Mouse (Mus musculus) CH12.LX (cell line): ENCODE results near the gene Mvp. TPM values are rescaled to one million over a fixed set of nuclear protein-coding genes. Genes with fewer than 3 reads are reported as not detected.

Experiments
- DNase-seq: peaks from one replicate; pipeline ENCODE4 v3.0.0-alpha.2; 2013; ENCODE audit errors: extremely low read depth
- H3K27ac ChIP-seq: 2 replicates; pipeline ENCODE4 v1.5.1; 2012; ENCODE audit warnings: low read depth, mild to moderate bottlenecking, control low read depth, moderate library complexity; ENCODE audit not compliant: insufficient read depth
- H3K27me3 ChIP-seq: replicated peaks from 2 replicates; pipeline ENCODE3; 2012; ENCODE audit warnings: inconsistent platforms
- H3K36me3 ChIP-seq, 2 experiments: replicated peaks in 1 of 2; 2 replicates each; pipeline versions ENCODE3 to v1.6.1; 2012; ENCODE audit warnings: inconsistent platforms in 1 of 2, low read length in 1 of 2, mild to moderate bottlenecking in 1 of 2, mixed read lengths in 1 of 2, moderate library complexity in 1 of 2; ENCODE audit not compliant: control insufficient read depth in 1 of 2, insufficient read depth in 1 of 2
- H3K4me1 ChIP-seq, 2 experiments: 2 replicates each; pipeline ENCODE4 v1.6.1; 2012; ENCODE audit warnings: inconsistent platforms in 1 of 2, moderate library complexity in 1 of 2; ENCODE audit not compliant: insufficient read depth in 2 of 2, control insufficient read depth in 1 of 2
- H3K4me2 ChIP-seq: 2 replicates; pipeline ENCODE4 v1.6.1; 2012; ENCODE audit warnings: low read depth, mild to moderate bottlenecking, control low read depth; ENCODE audit not compliant: poor library complexity, insufficient read depth, severe bottlenecking
- H3K4me3 ChIP-seq, 3 experiments: fragments of 150-350 bp in 1 of 3; sonication (generic) in 1 of 3; replicated peaks in 1 of 3; 2 replicates each; pipeline versions ENCODE3 to v1.5.1; 2011 to 2012; ENCODE audit warnings: low read depth in 2 of 3, low read length in 2 of 3, mild to moderate bottlenecking in 2 of 3, moderate library complexity in 2 of 3, control low read depth in 1 of 3, improper control_type of control experiment in 1 of 3, inconsistent platforms in 1 of 3, mixed read lengths in 1 of 3; ENCODE audit not compliant: poor library complexity in 1 of 3
- H3K79me2 ChIP-seq: replicated peaks from 2 replicates; pipeline ENCODE4 v1.6.1; 2012; ENCODE audit warnings: mild to moderate bottlenecking, moderate library complexity; ENCODE audit not compliant: control insufficient read depth, poor library complexity, insufficient read depth, severe bottlenecking; ENCODE audit errors: extremely low read depth
- H3K9ac ChIP-seq: 2 replicates; pipeline ENCODE4 v1.6.1; 2012; ENCODE audit warnings: low read depth, mild to moderate bottlenecking, control low read depth, moderate library complexity; ENCODE audit not compliant: insufficient read depth
- H3K9me3 ChIP-seq: replicated peaks from 2 replicates; pipeline ENCODE3; 2012; ENCODE audit warnings: low read length, inconsistent platforms, mixed read lengths
- CHD1 ChIP-seq: IDR thresholded peaks from 2 replicates; pipeline ENCODE4 v1.6.1; 2012; ENCODE audit warnings: low read depth, low read length, improper control_type of control experiment, inconsistent platforms
- CHD2 ChIP-seq: IDR thresholded peaks from 2 replicates; pipeline ENCODE4 v1.6.1; 2011; ENCODE audit warnings: low read length, improper control_type of control experiment
- CTCF ChIP-seq, 2 experiments: IDR thresholded peaks in 1 of 2; conservative IDR thresholded peaks in 1 of 2; 2 replicates each; pipeline ENCODE4 v1.5.1; 2011 to 2012; ENCODE audit warnings: low read depth in 2 of 2, low read length in 2 of 2, improper control_type of control experiment in 1 of 2, inconsistent platforms in 1 of 2, mild to moderate bottlenecking in 1 of 2, moderate library complexity in 1 of 2
- E2F4 ChIP-seq: IDR thresholded peaks from 2 replicates; pipeline ENCODE4 v1.6.1; 2011; ENCODE audit warnings: low read depth, low read length, improper control_type of control experiment; ENCODE audit not compliant: insufficient replicate concordance
- EP300 ChIP-seq: IDR thresholded peaks from 2 replicates; pipeline ENCODE4 v1.6.1; 2011; ENCODE audit warnings: low read length, improper control_type of control experiment
- ETS1 ChIP-seq: conservative IDR thresholded peaks from 2 replicates; pipeline ENCODE4 v1.6.1; 2012; ENCODE audit warnings: low read depth, mild to moderate bottlenecking, inconsistent platforms, low read length, improper control_type of control experiment, moderate library complexity
- IRF4 ChIP-seq: IDR thresholded peaks from 2 replicates; pipeline ENCODE4 v1.6.1; 2014; ENCODE audit warnings: low read depth, mild to moderate bottlenecking, inconsistent platforms, low read length, improper control_type of control experiment
- JUN ChIP-seq: IDR thresholded peaks from 2 replicates; pipeline ENCODE4 v1.6.1; 2011; ENCODE audit warnings: low read depth, mild to moderate bottlenecking, low read length, improper control_type of control experiment, moderate library complexity; ENCODE audit not compliant: insufficient read depth
- JUND ChIP-seq: conservative IDR thresholded peaks from 2 replicates; pipeline ENCODE4 v1.6.1; 2011; ENCODE audit warnings: low read depth, low read length, improper control_type of control experiment
- KAT2A ChIP-seq: IDR thresholded peaks from 2 replicates; pipeline ENCODE4 v1.6.1; 2012; ENCODE audit warnings: low read length, improper control_type of control experiment, inconsistent platforms; ENCODE audit not compliant: insufficient replicate concordance
- MAFK ChIP-seq: IDR thresholded peaks from 2 replicates; pipeline ENCODE4 v1.6.1; 2011; ENCODE audit warnings: low read length, improper control_type of control experiment; ENCODE audit not compliant: insufficient replicate concordance
- MAX ChIP-seq: IDR thresholded peaks from 2 replicates; pipeline ENCODE4 v1.6.1; 2011; ENCODE audit warnings: low read length, improper control_type of control experiment
- MXI1 ChIP-seq: IDR thresholded peaks from 2 replicates; pipeline ENCODE4 v1.6.1; 2011; ENCODE audit warnings: mild to moderate bottlenecking, low read depth, low read length, improper control_type of control experiment
- MYC ChIP-seq: IDR thresholded peaks from 2 replicates; pipeline ENCODE4 v1.6.1; 2011; ENCODE audit warnings: low read depth, mild to moderate bottlenecking, improper control_type of control experiment, low read length
- NELFE ChIP-seq: IDR thresholded peaks from 2 replicates; pipeline ENCODE4 v1.6.1; 2011; ENCODE audit warnings: low read depth, low read length, improper control_type of control experiment
- NRF1 ChIP-seq: IDR thresholded peaks from 2 replicates; pipeline ENCODE4 v1.6.1; 2014; ENCODE audit warnings: low read depth, mild to moderate bottlenecking, inconsistent platforms, low read length, improper control_type of control experiment, moderate library complexity
- PAX5 ChIP-seq: IDR thresholded peaks from 2 replicates; pipeline ENCODE4 v1.6.1; 2012; ENCODE audit warnings: low read length, inconsistent platforms, mixed read lengths
- POLR2AphosphoS2 ChIP-seq: IDR thresholded peaks from 2 replicates; pipeline ENCODE4 v1.6.1; 2011; ENCODE audit warnings: low read depth, low read length, improper control_type of control experiment
- RAD21 ChIP-seq: IDR thresholded peaks from 2 replicates; pipeline ENCODE4 v1.6.1; 2011; ENCODE audit warnings: low read depth, mild to moderate bottlenecking, low read length, improper control_type of control experiment, moderate library complexity
- RCOR1 ChIP-seq: conservative IDR thresholded peaks from 2 replicates; pipeline ENCODE4 v1.6.1; 2012; ENCODE audit warnings: low read depth, mild to moderate bottlenecking, inconsistent platforms, low read length, improper control_type of control experiment
- SMC3 ChIP-seq: IDR thresholded peaks from 2 replicates; pipeline ENCODE4 v1.6.1; 2011; ENCODE audit warnings: low read depth, low read length, improper control_type of control experiment
- TBP ChIP-seq: conservative IDR thresholded peaks from 2 replicates; pipeline ENCODE4 v1.6.1; 2011; ENCODE audit warnings: low read depth, low read length, improper control_type of control experiment
- TCF12 ChIP-seq: IDR thresholded peaks from 2 replicates; pipeline ENCODE4 v1.6.1; 2014; ENCODE audit warnings: low read depth, mild to moderate bottlenecking, inconsistent platforms, low read length, improper control_type of control experiment
- ZC3H11A ChIP-seq: IDR thresholded peaks from 2 replicates; pipeline ENCODE4 v1.6.1; 2012; ENCODE audit warnings: low read depth, mild to moderate bottlenecking, inconsistent platforms, low read length, improper control_type of control experiment
- ZKSCAN1 ChIP-seq: IDR thresholded peaks from 2 replicates; pipeline ENCODE4 v1.6.1; 2012; ENCODE audit warnings: low read depth, inconsistent platforms, low read length, improper control_type of control experiment, borderline replicate concordance
- dilution Hi-C: fragments of 300-500 bp; cut with MboI; formaldehyde crosslinking; loops from 2 replicates; pipeline ENCODE4 v1.14.3; 2020; ENCODE audit warnings: low sequenced_read_pairs; ENCODE audit not compliant: extremely low pct_unique_long_range_greater_than_20kb, extremely low pct_ligation_motif_present
- in situ Hi-C: fragments of 300-500 bp; cut with MboI; formaldehyde crosslinking; loops from 3 replicates; pipeline ENCODE4 v1.14.3; 2019; ENCODE audit warnings: low sequenced_read_pairs, low pct_ligation_motif_present, low pct_unique_long_range_greater_than_20kb, mixed read lengths
- polyA plus RNA-seq: library from polyadenylated mRNA; unstranded; fragments of >175 nt; gene quantifications from 2 replicates; pipeline ENCODE4 v1.2.1, GENCODE M21; 2012; ENCODE audit warnings: low read depth; ENCODE audit not compliant: insufficient read length
- total RNA-seq, 2 experiments: library from RNA; depleted of rRNA; stranded (reverse); fragments of 300-350 nt in 1 of 2; fragments of >200 nt in 1 of 2; gene quantifications; 2 replicates each; pipeline ENCODE4 v1.2.3; 2012 to 2014

Gene Mvp
- total and polyA plus RNA-seq, 3 experiments = 33.3 to 53.7 (median 52.1) TPM

GRCm38 (mm10) chr7:126996449-126996848, 18.0 kb downstream of the Mvp start:
- H3K9me3 ChIP-seq = peaks cover 9% of the 10 kb centered on the region
- no peak for TF ChIP-seq JUN
- no peak for TF ChIP-seq CHD1
- peak; percentile 30 for TF ChIP-seq SMC3
- TF ChIP-seq RAD21 = peak; percentile 6
- no peak for TF ChIP-seq MYC
- peak in 1 of 2 experiments; percentile 46; a peak in 2 of 4 replicates for TF ChIP-seq CTCF (conservative IDR thresholded peaks at IDR 0.05 in 1 of 2, IDR thresholded peaks at IDR 0.05 in 1 of 2; ENCODE audit: low read depth in 2 of 2, low read length in 2 of 2)
- peaks cover 61 to 89% of the 10 kb centered on the region in 2 experiments for H3K36me3 ChIP-seq
- dilution Hi-C loops = no loop called here
- no peak overlapping the region for H3K27ac ChIP-seq
- H3K4me1 ChIP-seq = 0 out of 4 replicates have a peak, but pooled peaks cover 0 to 4% of the 10 kb centered on the region in 2 experiments
- in situ Hi-C loops = loop anchor here (25.0 kb wide), 1 partner anchor 791 kb away; the partner anchor contains the start of genes Gm49388 and Setd1a
- no peaks in the 10 kb centered on the region for H3K79me2 ChIP-seq
- no peaks in the 10 kb centered on the region for H3K27me3 ChIP-seq
- DNase-seq = no peak
- H3K9ac ChIP-seq = no peak overlapping the region
- H3K4me2 ChIP-seq = no peak overlapping the region
- H3K4me3 ChIP-seq = no peak overlapping the region

- no peak overlapping the region for H3K27ac ChIP-seq
These were observed 25.6 kb downstream of the Mvp start for GRCm38 (mm10) chr7:126988816-126989215.

GRCm38 (mm10) chr7:126986319-126986718, 28.1 kb downstream of the Mvp start:
- Histone ChIP-seq H3K4me1 (no peaks in the 10 kb centered on the region), H3K4me3 (no peak overlapping the region), H3K9me3 (no peaks in the 10 kb centered on the region), H3K36me3 (peaks cover 25 to 91% of the 10 kb centered on the region in 2 experiments), H3K9ac (no peak overlapping the region), H3K79me2 (no peaks in the 10 kb centered on the region), H3K4me2 (no peak overlapping the region), H3K27ac (no peak overlapping the region), H3K27me3 (no peaks in the 10 kb centered on the region)
- dilution Hi-C loops (no loop called here), in situ Hi-C loops (loop anchor here (25.0 kb wide), 1 partner anchor 801 kb away; the partner anchor contains the start of genes Gm49388 and Setd1a)
- no peak for DNase-seq
- TF ChIP-seq PAX5 (no peak), JUND (no peak), MAX (no peak), E2F4 (no peak), ZC3H11A (no peak), CHD2 (no peak), SMC3 (peak; percentile 34), RAD21 (peak; percentile 12), CHD1 (no peak), IRF4 (no peak), MYC (no peak), NELFE (no peak), EP300 (no peak), RCOR1 (no peak), POLR2AphosphoS2 (no peak), CTCF (conservative IDR thresholded peaks at IDR 0.05 in 1 of 2, IDR thresholded peaks at IDR 0.05 in 1 of 2; ENCODE audit: low read depth in 2 of 2, low read length in 2 of 2) (peak in 1 of 2 experiments; percentile 38; a peak in 2 of 4 replicates), MXI1 (no peak), TCF12 (no peak), TBP (no peak)

More at GRCm38 (mm10) chr7:126988816-126989215, 25.6 kb downstream of the Mvp start:
- no peak overlapping the region for H3K9ac ChIP-seq
- H3K4me1 ChIP-seq = 0 out of 4 replicates have a peak, but pooled peaks cover 0 to 4% of the 10 kb centered on the region in 2 experiments
- in situ Hi-C loops = loop anchor here (25.0 kb wide), 1 partner anchor 798 kb away; the partner anchor contains the start of genes Gm49388 and Setd1a
- H3K9me3 ChIP-seq = no peaks in the 10 kb centered on the region
- H3K4me3 ChIP-seq = no peak overlapping the region
- no peak overlapping the region for H3K4me2 ChIP-seq
- DNase-seq = no peak
- H3K36me3 ChIP-seq = peaks cover 37 to 88% of the 10 kb centered on the region in 2 experiments
- H3K27me3 ChIP-seq = no peaks in the 10 kb centered on the region
- dilution Hi-C loops = no loop called here
- TF ChIP-seq ETS1 (no peak), TBP (no peak), ZKSCAN1 (no peak), RAD21 (no peak), TCF12 (no peak), KAT2A (no peak), JUN (no peak), POLR2AphosphoS2 (no peak), NELFE (no peak), PAX5 (no peak), JUND (no peak), MAFK (no peak), EP300 (no peak), NRF1 (no peak), MYC (no peak)
- no peaks in the 10 kb centered on the region for H3K79me2 ChIP-seq
